Mouse (Mus musculus): ENCODE results near the gene Olfr1014. TPM values are rescaled to one million over a fixed set of nuclear protein-coding genes. Genes with fewer than 3 reads are reported as not detected.

The Olfr1014 gene
- total and polyA plus RNA-seq, 3 experiments: 0.27 TPM; not detected in 2

DNA sequence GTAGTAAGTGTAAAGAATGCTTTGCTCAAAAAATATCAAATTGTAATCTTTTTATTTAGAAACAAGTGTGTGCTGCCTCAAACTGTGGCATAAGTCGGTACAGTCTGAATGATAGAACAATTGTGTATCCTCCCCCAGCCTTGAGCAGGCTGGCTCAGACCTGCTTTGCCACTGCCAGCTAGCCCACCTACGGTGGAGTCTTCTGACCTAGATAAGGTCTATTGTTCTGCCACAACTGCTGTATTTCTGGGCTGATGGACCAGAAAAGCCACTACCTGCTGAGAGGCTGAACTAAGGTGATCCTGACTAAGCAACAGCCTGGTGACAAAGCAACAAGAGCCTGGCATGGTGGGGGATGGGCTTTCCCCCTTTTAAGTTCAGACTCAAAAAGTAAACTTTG lies 19.8 kb downstream of the Olfr1014 start:
- Histone ChIP-seq H3K4me1 (ENCODE audit: insufficient read depth, low read depth, low read length) (no peaks in the 10 kb centered on the region), H3K4me3 (ENCODE audit: low read depth, low read length) (no peak overlapping the region), H3K9me3 (replicated peaks) (no peaks in the 10 kb centered on the region), H3K27me3 (ENCODE audit: insufficient read depth, low read length) (no peaks in the 10 kb centered on the region), H3K36me3 (replicated peaks) (no peaks in the 10 kb centered on the region)
- no peak for TF ChIP-seq TAL1 (conservative IDR thresholded peaks at IDR 0.05; ENCODE audit: low read depth, low read length)
- no peak for TF ChIP-seq POLR2AphosphoS5 (IDR thresholded peaks at IDR 0.05; ENCODE audit: insufficient replicate concordance, low read depth, low read length)
- no peak for TF ChIP-seq GATA1 (IDR thresholded peaks at IDR 0.05; ENCODE audit: borderline replicate concordance, low read length)
- TF ChIP-seq CTCF (IDR thresholded peaks at IDR 0.05; ENCODE audit: low read depth, low read length): no peak
- TF ChIP-seq GATA2 (IDR thresholded peaks at IDR 0.05; ENCODE audit: borderline replicate concordance, low read depth, low read length): no peak
- DNase-seq (ENCODE audit: low spot score): no peak
- ATAC-seq (ENCODE audit: extremely low read depth, insufficient number of reproducible peaks, low FRiP score, poor library complexity, severe bottlenecking): no peak

DNA sequence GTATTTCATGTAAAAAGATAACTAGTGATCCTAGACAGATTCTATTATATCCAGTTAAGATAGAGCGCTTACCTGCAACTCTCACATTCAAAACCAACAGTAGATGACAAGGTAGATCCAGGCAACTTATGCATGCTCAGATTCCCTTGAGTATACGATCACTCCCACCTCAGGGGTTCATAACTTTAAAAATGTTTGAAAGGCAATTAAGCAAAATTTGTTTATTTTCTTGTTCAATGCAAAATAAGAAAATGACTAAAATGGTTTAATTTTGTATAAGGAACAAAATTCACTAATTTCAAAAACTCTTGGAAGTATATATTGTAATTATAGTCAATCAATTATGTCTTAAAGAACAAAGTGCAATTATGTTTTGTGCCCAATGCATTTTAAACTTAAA lies 29.9 kb downstream of the Olfr1014 start, which contains the start of gene Olfr1016:
Gene Olfr1016 (minus strand): TSS at position 101 of the 400 bp plus-strand sequence.
- ATAC-seq (ENCODE audit: extremely low read depth, insufficient number of reproducible peaks, low FRiP score, poor library complexity, severe bottlenecking): no peak
- no peak within 1 kb of the TSS for H3K4me3 ChIP-seq (ENCODE audit: low read depth, low read length)
- TF ChIP-seq GATA1 (IDR thresholded peaks at IDR 0.05; ENCODE audit: borderline replicate concordance, low read length) (no peak), CTCF (IDR thresholded peaks at IDR 0.05; ENCODE audit: low read depth, low read length) (no peak), GATA2 (IDR thresholded peaks at IDR 0.05; ENCODE audit: borderline replicate concordance, low read depth, low read length) (no peak), TAL1 (conservative IDR thresholded peaks at IDR 0.05; ENCODE audit: low read depth, low read length) (no peak), POLR2AphosphoS5 (IDR thresholded peaks at IDR 0.05; ENCODE audit: insufficient replicate concordance, low read depth, low read length) (no peak)
- H3K27me3 ChIP-seq (ENCODE audit: insufficient read depth, low read length): no peaks in the 10 kb centered on the region
- no peaks in the 10 kb centered on the region for H3K36me3 ChIP-seq (replicated peaks)
- H3K4me1 ChIP-seq (ENCODE audit: insufficient read depth, low read depth, low read length): no peaks in the 10 kb centered on the region
- H3K9me3 ChIP-seq (replicated peaks): 0 out of 2 replicates have a peak, but pooled peaks cover 5% of the 10 kb centered on the region
- no peak for DNase-seq (ENCODE audit: low spot score)

DNA sequence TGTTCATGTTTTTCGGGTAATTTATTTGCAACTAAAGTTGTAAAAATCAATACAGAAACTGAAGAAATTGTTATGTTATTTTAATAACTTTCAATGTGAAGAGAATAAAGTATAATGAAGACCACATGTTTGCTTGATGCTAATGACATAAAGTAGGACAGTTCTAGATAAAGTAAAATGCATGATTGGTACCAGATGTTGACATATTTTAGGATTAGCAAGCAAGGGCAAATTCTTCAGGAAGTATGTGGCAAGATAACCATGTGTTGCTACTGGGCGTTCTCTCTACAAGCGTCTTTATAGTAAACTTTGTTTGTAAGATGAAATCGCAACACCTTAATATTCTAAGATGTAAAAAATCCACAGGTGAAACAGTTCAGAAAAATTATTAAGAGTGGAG lies 32.0 kb downstream of the Olfr1014 start:
- H3K9me3 ChIP-seq (replicated peaks): 0 out of 2 replicates have a peak, but pooled peaks cover 5% of the 10 kb centered on the region
- ATAC-seq (ENCODE audit: extremely low read depth, insufficient number of reproducible peaks, low FRiP score, poor library complexity, severe bottlenecking) (no peak), DNase-seq (ENCODE audit: low spot score) (no peak)
- TF ChIP-seq TAL1 (conservative IDR thresholded peaks at IDR 0.05; ENCODE audit: low read depth, low read length) (no peak), GATA1 (IDR thresholded peaks at IDR 0.05; ENCODE audit: borderline replicate concordance, low read length) (no peak), GATA2 (IDR thresholded peaks at IDR 0.05; ENCODE audit: borderline replicate concordance, low read depth, low read length) (no peak), CTCF (IDR thresholded peaks at IDR 0.05; ENCODE audit: low read depth, low read length) (no peak), POLR2AphosphoS5 (IDR thresholded peaks at IDR 0.05; ENCODE audit: insufficient replicate concordance, low read depth, low read length) (no peak)
- no peaks in the 10 kb centered on the region for H3K27me3 ChIP-seq (ENCODE audit: insufficient read depth, low read length)
- no peaks in the 10 kb centered on the region for H3K36me3 ChIP-seq (replicated peaks)
- no peaks in the 10 kb centered on the region for H3K4me1 ChIP-seq (ENCODE audit: insufficient read depth, low read depth, low read length)
- no peak overlapping the region for H3K4me3 ChIP-seq (ENCODE audit: low read depth, low read length)

- H3K9me3 ChIP-seq (replicated peaks): no peaks in the 10 kb centered on the region; the same call in 1 of the 2 replicates
- no peaks in the 10 kb centered on the region for H3K27me3 ChIP-seq (ENCODE audit: insufficient read depth, low read length)
- TF ChIP-seq TAL1 (conservative IDR thresholded peaks at IDR 0.05; ENCODE audit: low read depth, low read length): no peak
- no peak within 1 kb of the TSS for H3K4me3 ChIP-seq (ENCODE audit: low read depth, low read length)
- no peak for DNase-seq (ENCODE audit: low spot score)
- no peak for ATAC-seq (ENCODE audit: extremely low read depth, insufficient number of reproducible peaks, low FRiP score, poor library complexity, severe bottlenecking)
- no peaks in the 10 kb centered on the region for H3K4me1 ChIP-seq (ENCODE audit: insufficient read depth, low read depth, low read length)
- H3K36me3 ChIP-seq (replicated peaks): no peaks in the 10 kb centered on the region
These were observed 45.7 kb downstream of the Olfr1014 start, which contains the start of gene Olfr1018 for GRCm38 (mm10) chr2:85818179-85818578. Gene Olfr1018 (plus strand): TSS chr2:85818479.

Other genes with a start within 250 kb of the Olfr1014 start
Only the 20 nearest of the 26 such genes appear.
- gene Olfr998, start 183.8 kb upstream of the Olfr1014 start, total RNA-seq (2014; fragmentation: Nextera tagmentation): not detected in 2 replicates
- not detected in 2 replicates for gene Olfr998, start 183.8 kb upstream of the Olfr1014 start, total RNA-seq (2017)
- not detected in 2 replicates for gene Olfr998, start 183.8 kb upstream of the Olfr1014 start, polyA plus RNA-seq (2012)
- not detected in 2 replicates for gene Olfr1000, start 160.8 kb upstream of the Olfr1014 start, total RNA-seq (2014; fragmentation: Nextera tagmentation)
- 0.12 and 0.22 TPM in 2 replicates for gene Olfr1000, start 160.8 kb upstream of the Olfr1014 start, total RNA-seq (2017)
- not detected in 2 replicates for gene Olfr1000, start 160.8 kb upstream of the Olfr1014 start, polyA plus RNA-seq (2012)
- gene Olfr1002, start 122.0 kb upstream of the Olfr1014 start, total RNA-seq (2014; fragmentation: Nextera tagmentation): not detected in 2 replicates
- 0.12 TPM in 1 of 2 replicates, not detected in the other for gene Olfr1002, start 122.0 kb upstream of the Olfr1014 start, total RNA-seq (2017)
- gene Olfr1002, start 122.0 kb upstream of the Olfr1014 start, polyA plus RNA-seq (2012): not detected in 2 replicates
- not detected in 2 replicates for gene Olfr154, start 108.3 kb upstream of the Olfr1014 start, total RNA-seq (2014; fragmentation: Nextera tagmentation)
- gene Olfr154, start 108.3 kb upstream of the Olfr1014 start, total RNA-seq (2017): 0.11 and 0.29 TPM in 2 replicates
- not detected in 2 replicates for gene Olfr154, start 108.3 kb upstream of the Olfr1014 start, polyA plus RNA-seq (2012)
- not detected in 2 replicates for gene Olfr1006, start 93.9 kb upstream of the Olfr1014 start, total RNA-seq (2014; fragmentation: Nextera tagmentation)
- gene Olfr1006, start 93.9 kb upstream of the Olfr1014 start, total RNA-seq (2017): not detected in 2 replicates
- gene Olfr1006, start 93.9 kb upstream of the Olfr1014 start, polyA plus RNA-seq (2012): not detected in 2 replicates
- gene Olfr1008, start 83.3 kb upstream of the Olfr1014 start, total RNA-seq (2014; fragmentation: Nextera tagmentation): not detected in 2 replicates
- 0.11 and 0.12 TPM in 2 replicates for gene Olfr1008, start 83.3 kb upstream of the Olfr1014 start, total RNA-seq (2017)
- not detected in 2 replicates for gene Olfr1008, start 83.3 kb upstream of the Olfr1014 start, polyA plus RNA-seq (2012)
- gene Olfr1009, start 57.3 kb upstream of the Olfr1014 start, total RNA-seq (2014; fragmentation: Nextera tagmentation): not detected in 2 replicates
- gene Olfr1009, start 57.3 kb upstream of the Olfr1014 start, total RNA-seq (2017): 0.05 and 0.12 TPM in 2 replicates
- gene Olfr1009, start 57.3 kb upstream of the Olfr1014 start, polyA plus RNA-seq (2012): not detected in 2 replicates
- not detected in 2 replicates for gene Olfr1012, start 9.9 kb upstream of the Olfr1014 start, total RNA-seq (2014; fragmentation: Nextera tagmentation)
- gene Olfr1012, start 9.9 kb upstream of the Olfr1014 start, total RNA-seq (2017): 0.12 and 0.16 TPM in 2 replicates
- gene Olfr1012, start 9.9 kb upstream of the Olfr1014 start, polyA plus RNA-seq (2012): not detected in 2 replicates
- gene Olfr1013, start 5.6 kb upstream of the Olfr1014 start, total RNA-seq (2014; fragmentation: Nextera tagmentation): not detected in 2 replicates
- 0.06 TPM in 1 of 2 replicates, not detected in the other for gene Olfr1013, start 5.6 kb upstream of the Olfr1014 start, total RNA-seq (2017)
- gene Olfr1013, start 5.6 kb upstream of the Olfr1014 start, polyA plus RNA-seq (2012): not detected in 2 replicates
- not detected in 2 replicates for gene Olfr1015, start 9.3 kb downstream of the Olfr1014 start, total RNA-seq (2014; fragmentation: Nextera tagmentation)
- gene Olfr1015, start 9.3 kb downstream of the Olfr1014 start, total RNA-seq (2017): not detected in 2 replicates
- not detected in 2 replicates for gene Olfr1015, start 9.3 kb downstream of the Olfr1014 start, polyA plus RNA-seq (2012)
- gene Olfr1016, start 29.8 kb downstream of the Olfr1014 start, total RNA-seq (2014; fragmentation: Nextera tagmentation): not detected in 2 replicates
- 0.11 TPM in 1 of 2 replicates, not detected in the other for gene Olfr1016, start 29.8 kb downstream of the Olfr1014 start, total RNA-seq (2017)
- gene Olfr1016, start 29.8 kb downstream of the Olfr1014 start, polyA plus RNA-seq (2012): not detected in 2 replicates
- gene Olfr1018, start 45.8 kb downstream of the Olfr1014 start, total RNA-seq (2014; fragmentation: Nextera tagmentation): not detected in 2 replicates
- 0.17 TPM in 1 of 2 replicates, not detected in the other for gene Olfr1018, start 45.8 kb downstream of the Olfr1014 start, total RNA-seq (2017)
- gene Olfr1018, start 45.8 kb downstream of the Olfr1014 start, polyA plus RNA-seq (2012): not detected in 2 replicates
- gene Olfr1019, start 72.8 kb downstream of the Olfr1014 start, total RNA-seq (2014; fragmentation: Nextera tagmentation): not detected in 2 replicates
- gene Olfr1019, start 72.8 kb downstream of the Olfr1014 start, total RNA-seq (2017): not detected in 2 replicates
- not detected in 2 replicates for gene Olfr1019, start 72.8 kb downstream of the Olfr1014 start, polyA plus RNA-seq (2012)
- gene Olfr1020, start 74.3 kb downstream of the Olfr1014 start, total RNA-seq (2014; fragmentation: Nextera tagmentation): not detected in 2 replicates
- 0.17 TPM in 1 of 2 replicates, not detected in the other for gene Olfr1020, start 74.3 kb downstream of the Olfr1014 start, total RNA-seq (2017)
- gene Olfr1020, start 74.3 kb downstream of the Olfr1014 start, polyA plus RNA-seq (2012): not detected in 2 replicates
- gene Olfr1022, start 95.9 kb downstream of the Olfr1014 start, total RNA-seq (2014; fragmentation: Nextera tagmentation): not detected in 2 replicates
- 0.17 and 0.33 TPM in 2 replicates for gene Olfr1022, start 95.9 kb downstream of the Olfr1014 start, total RNA-seq (2017)
- gene Olfr1022, start 95.9 kb downstream of the Olfr1014 start, polyA plus RNA-seq (2012): not detected in 2 replicates
- not detected in 2 replicates for gene Olfr1023, start 112.9 kb downstream of the Olfr1014 start, total RNA-seq (2014; fragmentation: Nextera tagmentation)
- gene Olfr1023, start 112.9 kb downstream of the Olfr1014 start, total RNA-seq (2017): 0.05 and 0.06 TPM in 2 replicates
- not detected in 2 replicates for gene Olfr1023, start 112.9 kb downstream of the Olfr1014 start, polyA plus RNA-seq (2012)
- not detected in 2 replicates for gene Olfr1024, start 132.3 kb downstream of the Olfr1014 start, total RNA-seq (2014; fragmentation: Nextera tagmentation)
- gene Olfr1024, start 132.3 kb downstream of the Olfr1014 start, total RNA-seq (2017): 0.11 and 0.17 TPM in 2 replicates
- gene Olfr1024, start 132.3 kb downstream of the Olfr1014 start, polyA plus RNA-seq (2012): not detected in 2 replicates
- gene Olfr1025-ps1, start 142.5 kb downstream of the Olfr1014 start, total RNA-seq (2014; fragmentation: Nextera tagmentation): not detected in 2 replicates
- 0.05 TPM in 1 of 2 replicates, not detected in the other for gene Olfr1025-ps1, start 142.5 kb downstream of the Olfr1014 start, total RNA-seq (2017)
- gene Olfr1025-ps1, start 142.5 kb downstream of the Olfr1014 start, polyA plus RNA-seq (2012): not detected in 2 replicates
- not detected in 2 replicates for gene Olfr1026, start 148.8 kb downstream of the Olfr1014 start, total RNA-seq (2014; fragmentation: Nextera tagmentation)
- gene Olfr1026, start 148.8 kb downstream of the Olfr1014 start, total RNA-seq (2017): 0.16 TPM in 1 of 2 replicates, not detected in the other
- gene Olfr1026, start 148.8 kb downstream of the Olfr1014 start, polyA plus RNA-seq (2012): not detected in 2 replicates
- gene Olfr1028, start 177.7 kb downstream of the Olfr1014 start, total RNA-seq (2014; fragmentation: Nextera tagmentation): not detected in 2 replicates
- 0.06 and 0.11 TPM in 2 replicates for gene Olfr1028, start 177.7 kb downstream of the Olfr1014 start, total RNA-seq (2017)
- gene Olfr1028, start 177.7 kb downstream of the Olfr1014 start, polyA plus RNA-seq (2012): not detected in 2 replicates

Data from G1E (cell line).